Mouse (Mus musculus): ENCODE data around the gene Senp1.

Gene Senp1

DNA sequence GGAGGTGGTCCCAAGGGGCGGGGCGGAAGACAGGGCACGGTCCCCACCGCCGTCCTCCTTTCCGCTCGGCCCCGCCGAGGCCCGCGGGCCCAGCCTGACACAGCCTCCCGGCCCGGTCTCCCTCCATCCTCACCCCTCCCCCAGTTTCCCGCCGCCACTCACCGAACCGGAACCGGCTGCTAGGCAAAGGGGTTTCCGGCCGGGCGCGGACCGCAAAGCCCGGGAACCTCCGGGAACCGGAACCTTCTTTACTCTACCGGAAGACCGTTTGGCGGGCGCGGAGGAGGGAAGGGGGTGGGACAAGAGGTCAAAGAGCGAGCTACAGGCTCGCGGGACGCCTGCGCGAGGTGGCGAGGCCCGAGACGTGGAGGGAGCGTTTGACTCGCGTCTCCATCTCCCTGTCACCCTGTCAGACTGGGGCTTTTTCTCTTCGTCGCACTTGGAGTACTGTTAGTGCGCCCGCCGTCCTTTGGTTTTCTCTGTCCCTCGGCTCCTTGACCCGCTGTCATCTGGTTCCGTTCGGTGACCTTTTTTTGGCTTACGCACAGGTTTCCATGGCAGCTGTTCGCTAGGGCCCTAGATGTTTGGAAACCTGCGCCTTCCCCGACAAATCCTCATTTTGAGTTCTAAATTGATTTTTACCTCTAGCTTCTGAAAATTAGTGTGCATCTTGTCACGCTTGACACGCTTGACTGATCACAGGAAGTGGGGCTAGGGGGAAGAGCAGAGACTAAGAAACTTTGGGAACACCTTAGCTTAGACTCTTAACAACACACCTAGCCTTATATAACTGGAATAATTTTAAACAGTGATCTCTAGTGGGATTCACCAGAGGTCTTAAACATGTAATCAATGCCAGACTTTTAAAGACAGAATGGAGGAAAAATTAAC is at the start of gene Senp1:
TSS of gene Senp1 (minus strand) at position 624 of the 891 bp plus-strand sequence.
- peak; percentile 90 for DNase-seq (ENCODE audit: low spot score in 2 of 2)

DNA sequence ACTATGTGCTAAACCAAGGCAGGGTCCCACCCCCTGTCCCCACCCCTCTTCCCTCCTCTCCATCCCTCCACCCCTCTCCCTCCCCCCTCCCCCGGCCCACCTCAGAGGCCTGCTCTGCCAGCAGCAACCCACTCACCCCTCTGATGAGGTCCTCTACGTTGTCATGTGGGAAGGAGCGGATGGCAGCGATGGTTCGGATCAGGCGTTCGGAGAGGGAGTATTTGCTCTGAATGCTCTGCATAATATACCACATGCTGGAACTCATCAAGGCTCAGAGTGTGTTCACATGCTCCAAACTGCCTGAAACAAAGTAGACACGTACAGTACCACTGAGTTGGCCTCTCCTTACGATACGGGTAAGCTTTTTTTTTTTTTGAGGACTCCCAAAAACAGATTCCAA is 49.0 kb upstream of the Senp1 start:
- no peak for DNase-seq (ENCODE audit: low spot score in 2 of 2)

DNA sequence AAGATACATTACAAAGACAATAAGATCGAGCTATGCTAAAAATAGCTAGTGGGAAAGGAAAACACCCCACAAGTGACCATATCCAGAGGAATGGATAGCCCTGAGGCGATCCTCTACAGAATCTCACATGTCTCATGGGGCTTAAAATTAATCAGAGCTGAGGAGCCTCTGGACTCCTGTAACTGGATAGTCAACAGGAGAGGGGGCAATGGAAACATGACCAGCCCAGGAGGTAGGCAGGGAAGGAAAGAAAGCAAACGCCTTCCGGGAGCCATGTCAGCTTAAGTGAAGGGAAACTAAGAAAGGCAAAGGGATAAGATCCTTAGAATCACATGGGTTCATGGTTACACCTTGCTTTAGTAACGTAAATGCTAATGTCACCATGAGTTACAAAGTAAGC is 47.3 kb upstream of the Senp1 start:
- no peak for DNase-seq (ENCODE audit: low spot score in 2 of 2)

DNA sequence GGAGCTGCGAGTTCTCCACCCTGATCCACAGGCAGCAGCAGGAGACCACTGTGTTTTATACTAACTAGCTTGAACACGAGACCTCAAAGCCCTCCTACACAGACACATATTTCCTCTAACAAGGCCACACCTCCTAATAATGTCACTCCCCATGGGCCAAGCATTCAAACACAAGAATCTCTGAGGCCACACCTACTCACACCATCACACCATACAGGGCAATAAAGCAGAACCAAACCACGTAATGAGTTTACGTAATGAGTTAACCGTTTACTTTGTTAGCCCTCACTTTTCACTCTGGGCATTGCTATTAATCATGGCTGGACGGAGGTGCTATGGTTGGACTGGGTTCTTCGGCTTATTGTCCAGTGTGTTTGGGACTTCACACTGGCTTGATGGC is 46.2 kb upstream of the Senp1 start:
- DNase-seq (ENCODE audit: low spot score in 2 of 2), result no peak

DNA sequence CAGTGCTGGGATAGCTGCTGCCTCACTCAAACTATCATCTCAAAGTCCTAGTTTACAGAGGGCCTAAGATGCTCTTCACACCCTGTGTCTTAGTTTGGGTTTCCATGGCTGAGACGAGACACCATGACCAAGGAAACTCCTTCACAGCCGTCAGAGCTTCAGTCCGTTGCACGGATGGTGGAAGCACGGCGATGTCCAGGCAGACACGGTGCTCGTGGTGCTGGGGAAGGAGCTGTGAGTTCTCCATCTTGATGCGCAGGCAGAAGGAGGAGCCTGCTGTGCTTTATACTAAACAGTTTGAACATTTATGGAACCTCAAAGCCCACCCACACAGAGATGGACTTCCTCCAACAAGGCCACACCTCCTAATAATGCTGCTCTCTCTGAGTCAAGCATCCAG is 43.3 kb upstream of the Senp1 start:
- DNase-seq (ENCODE audit: low spot score in 2 of 2), result no peak

DNA sequence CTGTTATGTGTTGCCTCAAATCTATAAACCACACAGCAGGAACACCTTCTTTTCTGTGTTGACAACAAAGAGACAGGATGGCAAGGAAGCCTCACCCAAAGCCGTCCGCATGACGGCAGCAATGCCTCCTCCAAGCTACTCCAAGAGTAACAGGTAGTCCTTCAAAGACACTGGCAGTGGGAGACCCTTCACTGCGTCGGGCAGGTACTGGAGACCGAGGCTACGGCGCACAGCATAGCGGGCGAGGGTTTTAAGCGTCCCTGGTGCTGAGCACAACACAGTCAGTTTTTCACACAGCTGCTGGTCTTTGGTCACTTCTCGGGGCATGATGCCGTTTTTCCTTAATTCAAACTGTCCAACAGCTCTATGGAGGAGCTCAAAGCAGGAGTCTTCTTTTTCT is 42.1 kb upstream of the Senp1 start:
- DNase-seq (ENCODE audit: low spot score in 2 of 2), result no peak

DNA sequence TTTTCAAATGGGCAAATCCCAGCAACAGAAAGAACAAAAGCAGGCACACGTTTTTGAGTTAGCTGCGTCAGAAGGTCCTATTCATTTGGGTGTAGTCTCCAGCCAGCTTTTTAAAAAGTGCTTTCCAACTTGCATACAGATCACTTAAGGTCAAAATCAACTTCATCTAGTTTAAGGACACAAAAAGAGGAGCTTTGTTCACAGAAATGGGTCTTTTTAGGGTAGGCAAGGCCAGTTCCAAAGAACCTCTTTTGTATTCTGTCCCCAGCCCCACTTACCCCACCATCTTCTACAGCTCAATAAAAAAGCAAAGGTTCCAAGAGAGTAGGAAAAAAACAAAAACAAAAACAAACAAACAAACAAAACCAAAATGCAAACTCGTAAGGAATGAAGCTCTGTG is 41.1 kb upstream of the Senp1 start:
- DNase-seq (ENCODE audit: low spot score in 2 of 2), result no peak

DNA sequence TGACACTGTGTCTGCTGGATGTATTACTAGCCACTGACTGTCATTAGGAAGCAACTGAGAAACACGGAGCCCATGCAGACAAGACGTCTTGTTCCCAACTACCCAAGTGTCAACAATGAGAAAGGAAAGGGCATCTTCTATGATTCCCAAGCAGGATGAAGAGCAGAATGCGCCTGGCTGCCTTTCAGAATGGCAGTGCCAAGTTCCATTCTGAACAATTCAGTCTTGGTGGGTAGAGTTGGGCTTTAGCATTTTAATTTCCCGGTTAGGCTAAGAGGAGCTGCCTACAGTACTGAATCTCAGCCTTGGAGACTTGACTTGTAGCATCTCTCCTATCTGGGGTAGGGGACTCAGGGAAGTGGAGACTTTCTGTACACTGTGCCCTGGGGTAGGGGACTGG is 40.5 kb upstream of the Senp1 start:
- no peak for DNase-seq (ENCODE audit: low spot score in 2 of 2)

DNA sequence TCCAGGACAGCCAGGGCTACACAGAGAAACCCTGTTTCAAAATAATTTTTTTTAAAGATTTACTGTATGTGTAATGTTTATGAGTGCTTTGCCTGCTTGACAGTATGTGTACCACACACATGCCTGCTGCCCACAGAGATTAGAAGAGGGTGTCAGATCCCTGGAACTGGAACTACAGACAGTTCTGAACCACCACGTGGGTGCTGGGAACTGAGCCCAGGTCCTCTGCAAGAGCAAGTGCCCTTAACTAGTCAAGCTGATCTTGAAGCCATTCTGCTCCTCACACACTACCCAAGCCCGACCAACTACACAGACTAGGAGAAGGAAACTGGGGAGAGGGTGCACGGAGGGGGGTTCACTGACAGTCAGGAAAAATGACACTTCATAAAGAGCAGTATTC is 39.9 kb upstream of the Senp1 start:
- DNase-seq (ENCODE audit: low spot score in 2 of 2), result no peak

DNA sequence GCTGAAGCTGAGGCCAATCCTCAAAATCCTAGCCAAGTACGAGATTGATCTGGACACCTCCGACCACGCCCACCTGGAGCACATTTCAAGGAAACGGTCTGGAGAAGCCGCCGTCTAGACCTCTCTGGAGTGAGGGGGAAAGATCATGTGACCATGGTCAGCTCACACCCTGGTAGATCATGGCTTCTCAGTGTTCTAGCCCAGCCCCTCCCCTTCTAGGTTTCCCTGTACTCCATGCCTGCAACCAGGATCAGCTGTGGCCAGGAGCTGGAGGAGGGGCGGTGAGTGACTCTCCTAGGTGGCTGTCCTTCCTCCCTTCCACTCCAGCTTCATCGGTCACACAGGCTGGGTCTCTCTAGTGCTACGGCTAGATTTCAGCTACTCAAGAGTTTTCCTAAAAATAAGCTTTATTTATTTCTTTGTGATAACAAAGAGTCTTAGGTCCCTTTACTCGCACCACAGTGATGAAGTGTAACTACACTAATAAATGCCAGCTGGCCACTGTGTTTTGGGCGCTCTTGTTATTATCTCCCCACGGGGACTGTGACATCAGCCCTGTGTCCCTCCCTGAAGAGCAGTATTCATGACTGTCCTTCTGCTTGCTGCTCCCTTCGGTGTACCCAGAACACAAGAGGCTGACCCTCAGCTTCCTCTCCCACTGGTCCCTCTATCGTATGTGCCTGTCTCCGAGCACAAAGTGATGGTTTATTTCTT is 38.6 kb upstream of the Senp1 start:
- DNase-seq (ENCODE audit: low spot score in 2 of 2), result no peak

DNA sequence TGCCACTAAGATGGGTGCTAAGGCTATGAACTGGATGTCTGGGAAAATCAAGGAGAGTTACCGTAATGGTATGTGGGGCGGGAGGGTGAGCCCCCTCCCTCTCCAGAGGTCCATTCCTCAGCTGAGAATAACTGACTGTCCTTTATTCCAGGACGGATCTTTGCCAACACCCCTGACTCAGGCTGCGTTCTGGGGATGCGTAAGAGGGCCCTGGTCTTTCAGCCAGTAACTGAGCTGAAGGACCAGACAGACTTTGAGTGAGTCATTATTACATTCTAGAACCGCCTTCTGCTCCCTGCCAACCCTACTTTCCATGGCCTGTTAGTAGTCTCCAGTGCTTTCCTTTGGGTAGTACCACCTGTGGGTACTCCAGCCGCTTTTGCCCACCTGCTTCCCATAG is 37.9 kb upstream of the Senp1 start:
- no peak for DNase-seq (ENCODE audit: low spot score in 2 of 2)

DNA sequence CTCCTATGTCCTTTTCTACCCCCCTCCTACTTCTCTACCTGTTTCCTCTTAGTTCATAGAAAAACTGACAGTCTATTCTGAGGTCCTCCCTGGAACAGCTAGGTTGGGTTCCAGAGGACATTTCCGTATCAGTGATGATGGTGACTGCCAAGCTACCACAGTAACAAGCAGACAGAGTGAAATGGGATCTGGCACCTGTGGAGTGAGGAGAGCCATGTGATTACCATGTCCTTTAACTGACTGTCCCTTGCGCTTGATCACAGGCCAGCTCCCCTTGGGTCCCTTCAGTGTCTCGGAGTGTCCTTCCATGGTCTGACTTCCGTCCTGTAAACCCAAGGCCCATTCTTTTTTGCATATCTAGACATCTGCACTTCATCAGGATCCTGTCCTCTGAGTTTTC is 37.5 kb upstream of the Senp1 start:
- DNase-seq (ENCODE audit: low spot score in 2 of 2), result no peak

DNA sequence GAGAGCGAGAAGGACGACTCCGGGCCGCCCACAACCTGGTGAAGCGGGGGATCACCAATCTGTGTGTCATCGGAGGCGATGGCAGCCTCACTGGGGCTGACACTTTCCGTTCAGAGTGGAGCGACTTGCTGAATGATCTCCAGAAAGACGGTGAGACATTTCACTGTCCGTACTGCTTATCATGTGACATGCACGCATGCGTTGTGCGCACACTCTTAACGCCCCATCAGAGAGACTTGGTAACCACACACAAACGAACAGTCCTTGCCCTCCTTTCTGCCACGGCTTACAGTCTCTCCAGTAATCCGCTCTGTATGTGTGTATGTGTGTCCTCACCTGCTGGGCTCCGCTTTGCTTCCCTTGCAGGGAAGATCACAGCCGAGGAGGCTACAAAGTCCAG is 27.3 kb upstream of the Senp1 start:
- no peak for DNase-seq (ENCODE audit: low spot score in 2 of 2)

DNA sequence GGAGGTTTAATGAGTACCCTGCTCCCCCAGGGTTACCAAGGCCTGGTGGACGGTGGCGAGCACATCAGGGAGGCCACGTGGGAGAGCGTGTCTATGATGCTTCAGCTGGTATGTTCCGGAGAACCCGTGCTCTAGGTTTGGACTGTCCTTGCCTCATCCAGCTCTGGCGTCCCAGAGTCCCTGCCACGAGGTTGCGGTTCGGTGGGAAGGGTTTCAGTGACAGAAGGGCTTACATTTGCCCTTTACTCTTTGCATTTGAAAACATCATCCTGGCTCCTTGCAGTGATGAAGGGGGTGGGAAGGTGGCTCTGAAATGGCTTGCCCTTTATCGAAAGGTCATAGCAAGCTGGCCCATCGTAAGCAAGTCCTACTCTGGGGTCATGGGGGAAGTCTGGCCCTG is 25.8 kb upstream of the Senp1 start:
- no peak for DNase-seq (ENCODE audit: low spot score in 2 of 2)

DNA sequence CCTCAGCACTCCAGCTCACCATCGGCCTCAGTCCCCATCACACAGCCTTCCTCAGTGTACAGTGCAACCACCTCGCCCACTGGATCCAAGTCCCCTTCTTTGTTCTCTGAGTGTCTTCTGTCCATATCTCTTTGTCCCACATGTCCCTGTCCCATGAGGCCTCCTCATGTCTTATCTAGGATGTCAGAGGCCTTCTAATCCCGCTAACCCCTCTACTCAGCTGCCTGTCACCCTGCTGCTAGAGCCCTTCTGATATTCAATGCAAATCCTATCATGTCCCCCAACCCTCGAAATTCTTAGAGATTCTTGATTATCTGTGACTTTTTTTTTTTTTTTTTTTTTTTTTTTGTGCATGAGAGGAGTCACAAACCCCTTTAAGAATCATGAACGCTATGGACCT is 22.7 kb upstream of the Senp1 start:
- DNase-seq (ENCODE audit: low spot score in 2 of 2), result no peak

DNA sequence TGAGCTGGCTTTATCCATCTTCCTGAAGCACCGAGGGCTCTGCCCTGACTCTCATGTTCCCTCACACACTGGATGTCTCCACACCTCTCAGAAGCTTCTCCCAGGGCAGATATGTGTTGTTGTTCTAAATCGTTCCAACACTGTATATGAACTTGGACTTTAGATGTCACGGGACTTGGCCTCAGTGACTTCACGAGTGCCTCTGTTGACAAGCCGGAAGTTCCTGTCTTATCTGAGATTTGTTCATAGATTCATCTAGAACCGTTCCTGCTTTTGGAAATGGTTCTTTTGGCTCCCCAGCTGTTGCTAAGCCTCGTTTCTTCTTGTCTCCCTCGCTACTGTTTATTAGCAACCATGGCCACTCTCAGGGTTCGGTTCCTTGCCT is 22.2 kb upstream of the Senp1 start:
- no peak for DNase-seq (ENCODE audit: low spot score in 2 of 2)

DNA sequence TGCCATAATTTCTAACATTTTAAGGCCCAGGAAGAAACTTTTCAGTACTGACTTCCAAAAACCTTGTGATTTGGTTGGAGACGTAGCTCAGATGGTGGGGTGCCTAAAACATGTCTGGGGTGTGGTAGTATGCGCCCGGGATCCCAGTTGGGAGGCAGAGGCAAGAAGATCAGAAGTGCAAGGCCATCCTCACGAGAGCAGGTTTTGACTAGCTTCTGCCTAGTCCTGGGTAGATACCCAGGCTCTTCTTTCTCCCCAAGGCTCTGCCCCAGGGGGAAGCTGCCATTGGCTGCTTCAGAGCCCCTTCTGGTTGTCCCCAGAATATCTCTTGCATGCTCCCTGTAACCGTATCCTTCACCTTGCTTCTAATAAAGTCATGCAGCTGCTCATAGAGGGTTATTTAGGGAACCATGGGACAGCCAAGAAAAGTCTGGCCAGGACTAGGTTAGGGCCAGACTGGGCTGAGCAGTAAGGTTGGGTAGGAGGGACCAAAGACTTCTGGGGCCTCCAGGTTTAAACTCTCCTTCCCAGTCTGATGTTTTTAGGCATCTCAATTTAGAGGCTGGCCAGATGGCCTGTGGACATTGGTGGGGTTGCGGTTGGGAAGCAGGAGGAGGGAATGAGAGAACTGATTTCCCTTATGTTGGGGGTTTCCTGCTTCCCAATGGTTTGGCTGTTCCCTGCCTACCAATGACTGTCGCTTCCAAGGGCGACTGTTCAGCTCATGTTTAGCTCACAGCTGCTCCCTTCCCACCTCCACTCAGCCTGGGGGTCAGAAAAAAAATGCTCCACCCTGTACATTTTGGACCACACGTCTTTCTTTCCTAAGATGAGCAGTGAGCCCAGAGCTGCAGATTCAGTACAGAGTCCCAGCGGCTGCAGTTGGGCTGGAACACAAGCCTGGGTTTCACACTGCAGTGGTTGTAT is 21.6 kb upstream of the Senp1 start:
- no peak for DNase-seq (ENCODE audit: low spot score in 2 of 2)

DNA sequence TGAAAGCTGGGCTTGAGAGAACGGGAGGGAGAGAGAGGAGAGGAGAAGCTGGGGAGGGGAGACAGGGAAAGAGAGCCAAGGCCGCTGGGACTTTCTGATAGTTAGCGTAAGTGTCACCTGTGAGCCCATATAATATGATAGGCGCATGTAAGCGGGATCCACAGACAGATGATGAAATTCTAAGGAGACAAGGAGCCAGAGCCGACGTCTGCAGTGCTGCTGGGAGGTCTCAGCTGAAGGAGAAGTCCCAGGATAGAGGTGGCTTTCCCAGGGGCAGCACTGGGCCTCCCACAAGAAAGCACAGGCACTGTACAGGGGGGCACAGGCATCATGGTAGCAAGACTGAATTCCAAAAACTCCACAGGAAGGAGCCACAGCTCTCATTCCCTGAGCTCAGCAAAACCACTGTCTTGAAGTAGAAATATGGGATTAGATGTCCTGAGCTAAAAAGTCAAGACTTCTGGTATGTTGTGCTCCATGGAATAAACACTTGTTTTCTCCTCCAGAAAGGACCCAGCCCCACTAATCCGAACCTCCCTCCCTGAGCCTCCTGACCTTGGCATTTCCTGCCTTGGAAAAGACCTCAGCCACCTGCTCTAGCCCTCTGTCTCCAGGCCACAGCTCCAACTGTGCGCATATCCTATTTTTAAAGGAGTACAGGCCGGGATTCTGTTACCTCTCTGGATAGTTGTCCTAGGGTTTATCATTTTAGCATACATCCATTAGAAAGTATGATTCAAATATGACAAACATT is 20.7 kb upstream of the Senp1 start:
- no peak for DNase-seq (ENCODE audit: low spot score in 2 of 2)

DNA sequence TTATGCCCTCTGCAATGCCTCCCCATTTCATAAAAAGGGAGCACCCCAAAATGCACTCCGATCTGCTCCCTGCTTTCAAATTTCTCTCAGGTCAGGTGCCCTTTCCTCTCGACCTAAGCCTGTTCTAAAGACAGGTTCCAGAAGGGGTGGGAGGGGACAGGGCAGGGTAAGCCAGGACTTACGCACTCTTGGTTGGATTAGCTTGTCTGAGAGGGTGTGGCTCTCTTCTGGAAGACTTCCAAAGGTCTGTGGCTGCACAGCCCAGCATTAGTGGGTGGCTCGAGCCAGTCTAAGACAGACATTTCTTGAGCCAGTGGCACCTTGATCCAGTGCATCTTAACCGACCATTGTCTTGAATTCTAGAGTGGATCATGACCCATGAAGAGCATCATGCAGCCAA is 18.2 kb upstream of the Senp1 start:
- no peak for DNase-seq (ENCODE audit: low spot score in 2 of 2)

DNA sequence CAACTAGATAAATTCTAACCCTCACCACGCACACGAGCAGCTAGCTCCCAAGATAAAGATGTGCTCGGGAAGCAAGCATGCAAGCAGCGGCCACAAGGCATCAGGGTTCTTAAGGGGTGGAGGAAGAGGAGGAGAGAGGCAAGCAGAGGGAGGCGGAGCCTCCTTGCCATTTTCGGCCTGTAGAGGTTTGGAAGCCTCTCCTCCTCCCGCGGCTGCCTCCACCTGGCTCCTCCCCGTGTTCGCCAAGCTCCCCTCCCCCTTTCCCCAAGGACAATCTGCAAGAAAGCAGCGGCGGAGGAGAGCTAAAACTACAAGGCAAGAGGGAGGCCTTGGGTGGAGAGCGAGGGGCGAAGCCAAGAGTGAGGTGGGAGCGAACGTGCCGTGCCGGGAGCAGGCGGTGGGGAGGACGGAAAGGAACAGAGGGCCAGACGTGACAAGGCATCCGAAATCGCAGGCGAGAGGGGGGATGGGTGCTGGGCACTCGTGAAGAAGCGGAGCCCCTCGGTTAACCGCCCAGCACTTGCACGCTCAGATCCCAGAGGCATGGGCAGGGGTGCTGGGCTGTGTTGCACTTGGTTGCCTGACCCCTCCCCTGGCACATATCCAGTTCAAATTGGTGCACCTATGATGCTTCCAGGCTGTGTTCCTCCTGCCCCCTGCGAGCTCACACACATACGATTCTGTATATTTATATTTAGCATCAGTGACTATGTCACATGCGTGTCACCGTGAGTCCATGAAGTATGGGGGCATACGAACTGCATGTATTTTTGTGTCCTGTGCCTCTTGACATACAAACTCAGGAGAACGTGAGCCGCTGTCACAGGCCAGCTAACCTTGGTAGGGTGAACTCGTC is 15.0 kb upstream of the Senp1 start:
- peak; percentile 90 for DNase-seq (ENCODE audit: low spot score in 2 of 2)
